Mouse (Mus musculus) kidney, embryonic 15.5 days (tissue): ENCODE data around the gene Zfp296. TPM values are rescaled to one million over a fixed set of nuclear protein-coding genes. Genes with fewer than 3 reads are reported as not detected.
A peak's percentile ranks its signal among the peaks of the same experiment; 100 is the strongest.
"Not testable (repeated sequence)": the region's sequence is repeated elsewhere in the genome, so short reads cannot be mapped to it uniquely, and the experiment has no call there.

Source experiments
- ATAC-seq: fragments of 200-750 bp; cut with Nextera tagmentation; replicated peaks from 2 replicates; pipeline ENCODE4 v1.8.0; 2017; ENCODE audit warnings: moderate TSS enrichment; ENCODE audit not compliant: low FRiP score
- H3K27ac ChIP-seq: fragments of 300-500 bp; sonication (generic); 2 replicates; pipeline ENCODE4 v1.5.1; 2015; ENCODE audit warnings: mild to moderate bottlenecking, inconsistent platforms
- H3K27me3 ChIP-seq: fragments of 300-500 bp; sonication (generic); 2 replicates; pipeline ENCODE4 v1.6.1; 2015; ENCODE audit warnings: inconsistent platforms
- H3K36me3 ChIP-seq: fragments of 300-500 bp; sonication (generic); 2 replicates; pipeline ENCODE4 v1.6.1; 2015; ENCODE audit warnings: inconsistent platforms
- H3K4me1 ChIP-seq: fragments of 300-500 bp; sonication (generic); 2 replicates; pipeline ENCODE4 v1.6.1; 2015; ENCODE audit warnings: inconsistent platforms
- H3K4me2 ChIP-seq: fragments of 300-500 bp; sonication (generic); 2 replicates; pipeline ENCODE4 v1.6.1; 2015; ENCODE audit warnings: moderate library complexity, mild to moderate bottlenecking, inconsistent platforms
- H3K4me3 ChIP-seq: fragments of 300-500 bp; sonication (generic); replicated peaks from 2 replicates; pipeline ENCODE4 v1.5.1; 2015; ENCODE audit warnings: mild to moderate bottlenecking, inconsistent platforms
- H3K9ac ChIP-seq: fragments of 300-500 bp; sonication (generic); 2 replicates; pipeline ENCODE4 v1.6.1; 2015; ENCODE audit warnings: mild to moderate bottlenecking, inconsistent platforms
- H3K9me3 ChIP-seq: fragments of 300-500 bp; sonication (generic); replicated peaks from 2 replicates; pipeline ENCODE4 v1.6.1; 2016; ENCODE audit warnings: inconsistent platforms
- WGBS: fragments of 180-500 bp; shearing (Covaris S2); methylation state at CpG from one replicate; pipeline ENCODE4 v1.1.7; 2015; ENCODE audit warnings: mixed read lengths; 5-methylcytosine and 5-hydroxymethylcytosine counted together
- polyA plus RNA-seq: library from polyadenylated mRNA; unstranded; fragments of >200 nt; fragmentation: Nextera tagmentation; extraction: Ambion mirVana; gene quantifications from 2 replicates; pipeline ENCODE4 v1.2.1, GENCODE M21; 2015

Gene Zfp296
- polyA plus RNA-seq, 1 experiment from 2014 or later: 0.55 TPM

DNA sequence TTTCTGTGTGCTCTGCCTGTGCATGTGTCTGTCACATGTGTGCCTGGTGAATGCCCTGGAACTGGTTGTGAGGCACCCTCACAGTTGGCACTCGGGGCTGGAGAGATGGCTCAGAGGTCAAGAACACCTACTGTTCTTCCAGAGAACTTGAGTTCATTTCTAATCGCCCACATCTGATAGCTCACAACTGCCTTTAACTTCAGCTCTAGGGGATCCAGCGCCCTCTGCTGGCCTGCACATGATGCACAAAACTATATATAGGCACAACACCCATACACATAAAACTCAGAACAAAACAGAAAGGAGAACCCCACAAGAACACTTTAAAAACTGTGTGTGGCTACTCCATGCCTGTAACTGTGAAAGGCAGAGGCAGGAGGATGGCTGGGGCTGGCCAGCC lies 12.1 kb downstream of the Zfp296 start:
- no peak for ATAC-seq
- Histone ChIP-seq H3K4me1 (no peaks in the 10 kb centered on the region), H3K4me2 (no peak overlapping the region)

GRCm38 (mm10) chr7:19589917-19590316 lies 12.8 kb downstream of the Zfp296 start:
- Histone ChIP-seq H3K36me3 (peaks cover 98% of the 10 kb centered on the region), H3K4me1 (no peaks in the 10 kb centered on the region), H3K27ac (no peak overlapping the region), H3K27me3 (no peaks in the 10 kb centered on the region), H3K4me2 (no peak overlapping the region), H3K9ac (no peak overlapping the region), H3K4me3 (no peak overlapping the region), H3K9me3 (no peaks in the 10 kb centered on the region)
- 70% methylated on average over 3 of the region's 3 CpGs for WGBS
- ATAC-seq: peak; percentile 30

More for the DNA sequence above, 12.1 kb downstream of the Zfp296 start:
- H3K4me3 ChIP-seq: no peak overlapping the region
- no peak overlapping the region for H3K27ac ChIP-seq
- H3K27me3 ChIP-seq: no peaks in the 10 kb centered on the region
- no peaks in the 10 kb centered on the region for H3K9me3 ChIP-seq
- H3K9ac ChIP-seq: no peak overlapping the region
- 60% methylated on average over 3 of the region's 3 CpGs for WGBS
- peaks cover 100% of the 10 kb centered on the region for H3K36me3 ChIP-seq

GRCm38 (mm10) chr7:19593061-19593730 lies 16.1 kb downstream of the Zfp296 start:
- H3K9me3 ChIP-seq: no peaks in the 10 kb centered on the region
- WGBS: 87% methylated on average over 10 of the region's 10 CpGs
- H3K4me3 ChIP-seq: no peak overlapping the region
- ATAC-seq: no peak
- no peak overlapping the region for H3K9ac ChIP-seq
- no peaks in the 10 kb centered on the region for H3K4me1 ChIP-seq
- H3K4me2 ChIP-seq: no peak overlapping the region
- no peak overlapping the region for H3K27ac ChIP-seq
- H3K27me3 ChIP-seq: no peaks in the 10 kb centered on the region
- H3K36me3 ChIP-seq: peaks cover 94% of the 10 kb centered on the region

DNA sequence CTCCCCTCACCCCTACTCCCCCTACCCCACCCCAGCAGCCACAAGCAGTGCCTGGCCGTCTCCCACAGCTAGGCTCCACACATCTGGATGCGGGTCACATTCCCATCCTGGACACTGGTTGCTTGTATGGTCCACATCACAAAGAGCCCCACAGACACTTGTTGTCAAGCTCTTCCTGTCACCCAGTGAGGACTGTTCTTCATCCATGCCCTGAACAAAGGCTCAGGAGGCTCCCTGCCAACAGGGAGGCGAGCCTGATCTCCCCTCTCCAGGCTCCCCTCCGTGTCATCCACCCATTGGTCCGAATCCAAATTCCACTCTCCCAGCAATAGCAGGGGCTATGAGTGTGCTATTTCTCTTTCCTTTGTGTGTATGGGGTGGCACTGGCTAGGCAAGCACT lies 23.5 kb downstream of the Zfp296 start:
- no peak overlapping the region for H3K4me2 ChIP-seq

DNA sequence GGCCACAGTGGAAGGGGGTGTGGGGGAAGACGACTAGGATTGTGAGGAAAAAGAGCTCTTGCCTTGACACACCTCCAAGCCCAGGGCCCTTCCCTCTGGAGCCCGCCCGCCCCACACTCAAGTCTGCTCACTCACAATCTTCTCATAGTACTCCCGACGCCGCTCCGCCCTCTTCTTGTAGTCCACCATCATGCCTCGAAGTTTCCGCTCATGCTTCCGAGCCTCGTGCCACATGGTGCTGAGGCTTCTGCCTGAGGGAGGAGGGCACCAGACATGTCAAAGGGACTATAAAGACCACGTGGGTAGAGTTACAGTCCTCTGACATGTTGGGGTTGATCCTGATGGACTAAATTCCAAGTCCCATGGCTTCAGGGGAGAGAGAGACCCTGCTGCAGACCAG lies 26.0 kb downstream of the Zfp296 start:
- Histone ChIP-seq H3K4me2 (peak overlapping the region; percentile 83), H3K27ac (no peak overlapping the region), H3K4me3 (peak overlapping the region; percentile 100), H3K36me3 (peaks cover 48% of the 10 kb centered on the region), H3K27me3 (no peaks in the 10 kb centered on the region), H3K9me3 (no peaks in the 10 kb centered on the region), H3K9ac (peak overlapping the region; percentile 99), H3K4me1 (peaks cover 29% of the 10 kb centered on the region)
- ATAC-seq: no peak
- WGBS: 74% methylated on average over 12 of the region's 12 CpGs

More for the DNA sequence above, 23.5 kb downstream of the Zfp296 start:
- Histone ChIP-seq H3K27me3 (no peaks in the 10 kb centered on the region), H3K27ac (no peak overlapping the region), H3K4me3 (no peak overlapping the region), H3K4me1 (peaks cover 29% of the 10 kb centered on the region), H3K9ac (no peak overlapping the region), H3K9me3 (no peaks in the 10 kb centered on the region), H3K36me3 (peaks cover 69% of the 10 kb centered on the region)
- 67% methylated on average over 5 of the region's 5 CpGs for WGBS
- no peak for ATAC-seq

- WGBS: under 1% methylated on average over 56 of the region's 57 CpGs
- H3K9me3 ChIP-seq: no peaks in the 10 kb centered on the region
- H3K27me3 ChIP-seq: no peaks in the 10 kb centered on the region
- peaks cover 38% of the 10 kb centered on the region for H3K36me3 ChIP-seq
- peak within 1 kb of the TSS; percentile 99 for H3K9ac ChIP-seq
- H3K4me1 ChIP-seq: peaks cover 29% of the 10 kb centered on the region
- H3K27ac ChIP-seq: peak within 1 kb of the TSS; percentile 85
- peak; percentile 94 for ATAC-seq
- peak within 1 kb of the TSS; percentile 83 for H3K4me2 ChIP-seq
- H3K4me3 ChIP-seq: peak within 1 kb of the TSS; percentile 100
Measured at GRCm38 (mm10) chr7:19603849-19604605, 26.9 kb downstream of the Zfp296 start, which contains the start of gene Clasrp. Clasrp (minus strand) TSS chr7:19604486.

- peak overlapping the region; percentile 100 for H3K4me3 ChIP-seq
- peaks cover 29% of the 10 kb centered on the region for H3K4me1 ChIP-seq
- H3K4me2 ChIP-seq: peak overlapping the region; percentile 83
- peak overlapping the region; percentile 54; the same call in 1 of the 2 replicates for H3K27ac ChIP-seq
- H3K36me3 ChIP-seq: peaks cover 33% of the 10 kb centered on the region
- H3K27me3 ChIP-seq, H3K9me3 ChIP-seq, ATAC-seq: not testable (repeated sequence)
- 57% methylated on average over 10 of the region's 10 CpGs for WGBS
- H3K9ac ChIP-seq: 0 out of 2 replicates have a peak overlapping the region, but pooled peaks have one; percentile 99
Measured at GRCm38 (mm10) chr7:19604606-19605214, 27.6 kb downstream of the Zfp296 start.

GRCm38 (mm10) chr7:19607291-19607690 lies 30.2 kb downstream of the Zfp296 start:
- Histone ChIP-seq H3K27ac (no peak overlapping the region), H3K27me3 (no peaks in the 10 kb centered on the region), H3K4me3 (no peak overlapping the region), H3K36me3 (peaks cover 24% of the 10 kb centered on the region), H3K4me1 (peaks cover 16% of the 10 kb centered on the region), H3K4me2 (no peak overlapping the region), H3K9me3 (no peaks in the 10 kb centered on the region), H3K9ac (no peak overlapping the region)
- 82% methylated on average over 5 of the region's 5 CpGs for WGBS
- ATAC-seq: no peak

GRCm38 (mm10) chr7:19609641-19610332 lies 32.7 kb downstream of the Zfp296 start:
- Histone ChIP-seq H3K27ac (no peak overlapping the region), H3K4me2 (no peak overlapping the region), H3K9ac (no peak overlapping the region), H3K36me3 (peaks cover 27% of the 10 kb centered on the region), H3K9me3 (no peaks in the 10 kb centered on the region), H3K27me3 (no peaks in the 10 kb centered on the region), H3K4me1 (no peaks in the 10 kb centered on the region), H3K4me3 (no peak overlapping the region)
- ATAC-seq: no peak
- 92% methylated on average over 12 of the region's 12 CpGs for WGBS

DNA sequence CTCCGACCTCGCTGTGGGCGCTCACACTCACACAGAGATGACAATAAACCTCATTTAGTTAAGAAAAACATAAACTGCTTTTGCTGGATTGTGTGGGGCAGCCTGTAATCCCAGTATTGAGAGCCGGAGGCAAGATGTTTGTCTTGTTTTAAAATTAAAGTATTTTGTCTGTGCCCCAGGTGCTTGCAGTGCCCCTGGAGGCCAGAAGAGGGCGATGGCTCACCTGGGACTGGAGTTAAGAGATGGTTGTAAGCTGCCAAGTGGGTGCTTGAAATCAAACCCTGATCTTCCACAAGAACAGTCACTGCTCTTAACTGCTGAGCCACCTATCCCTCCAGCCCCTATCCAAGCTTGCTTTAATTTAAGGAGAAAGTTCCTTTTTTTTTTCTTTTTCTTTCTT lies 33.9 kb downstream of the Zfp296 start:
- Histone ChIP-seq H3K27ac (no peak overlapping the region), H3K9me3 (no peaks in the 10 kb centered on the region), H3K36me3 (peaks cover 28% of the 10 kb centered on the region), H3K4me2 (no peak overlapping the region), H3K4me1 (no peaks in the 10 kb centered on the region), H3K9ac (no peak overlapping the region), H3K4me3 (no peak overlapping the region), H3K27me3 (no peaks in the 10 kb centered on the region)
- WGBS: 80% methylated on average over 5 of the region's 5 CpGs
- ATAC-seq: no peak

- Histone ChIP-seq H3K4me2 (no peak overlapping the region), H3K36me3 (peaks cover 25% of the 10 kb centered on the region), H3K4me3 (no peak overlapping the region), H3K27ac (no peak overlapping the region), H3K4me1 (peaks cover 9% of the 10 kb centered on the region), H3K9me3 (no peaks in the 10 kb centered on the region), H3K27me3 (no peaks in the 10 kb centered on the region), H3K9ac (no peak overlapping the region)
- no peak for ATAC-seq
- 88% methylated on average over 12 of the region's 12 CpGs for WGBS
Measured at GRCm38 (mm10) chr7:19615036-19615577, 38.0 kb downstream of the Zfp296 start.
